Mouse (Mus musculus) forebrain, embryonic 12.5 days (tissue): ENCODE data around the gene Ubxn11. TPM values are rescaled to one million over a fixed set of nuclear protein-coding genes. Genes with fewer than 3 reads are reported as not detected.
A peak's percentile ranks its signal among the peaks of the same experiment; 100 is the strongest.

Experiments used
- ATAC-seq: fragments of 200-750 bp; cut with Nextera tagmentation; 2 replicates; pipeline ENCODE4 v1.8.0; 2017; ENCODE audit warnings: moderate TSS enrichment; ENCODE audit not compliant: low FRiP score
- H3K27ac ChIP-seq: fragments of 300-500 bp; sonication (generic); 2 replicates; pipeline ENCODE4 v1.5.1; 2016; ENCODE audit warnings: mild to moderate bottlenecking
- H3K27me3 ChIP-seq: fragments of 300-500 bp; sonication (generic); 2 replicates; pipeline ENCODE4 v1.6.1; 2016; ENCODE audit warnings: mild to moderate bottlenecking
- H3K36me3 ChIP-seq: fragments of 300-500 bp; sonication (generic); replicated peaks from 2 replicates; pipeline ENCODE4 v1.6.1; 2016; ENCODE audit warnings: mild to moderate bottlenecking
- H3K4me1 ChIP-seq: fragments of 300-500 bp; sonication (generic); 2 replicates; pipeline ENCODE4 v1.6.1; 2016
- H3K4me2 ChIP-seq: fragments of 300-500 bp; sonication (generic); 2 replicates; pipeline ENCODE4 v1.6.1; 2016; ENCODE audit warnings: mild to moderate bottlenecking, moderate library complexity
- H3K4me3 ChIP-seq: fragments of 300-500 bp; sonication (generic); replicated peaks from 2 replicates; pipeline ENCODE4 v1.5.1; 2016; ENCODE audit warnings: mild to moderate bottlenecking
- H3K9ac ChIP-seq: fragments of 300-500 bp; sonication (generic); 2 replicates; pipeline ENCODE4 v1.6.1; 2016; ENCODE audit warnings: mild to moderate bottlenecking
- H3K9me3 ChIP-seq: fragments of 300-500 bp; sonication (generic); 2 replicates; pipeline ENCODE4 v1.6.1; 2016
- WGBS: fragments of 180-500 bp; shearing (Covaris S2); methylation state at CpG from one replicate; pipeline ENCODE4 v1.1.7; 2016; 5-methylcytosine and 5-hydroxymethylcytosine counted together
- polyA plus RNA-seq: library from polyadenylated mRNA; unstranded; fragments of >200 nt; fragmentation: Nextera tagmentation; extraction: Ambion mirVana; gene quantifications from 2 replicates; pipeline ENCODE4 v1.2.1, GENCODE M21; 2016

The Ubxn11 gene
- polyA plus RNA-seq, 1 experiment from 2014 or later = 7.9 TPM

DNA sequence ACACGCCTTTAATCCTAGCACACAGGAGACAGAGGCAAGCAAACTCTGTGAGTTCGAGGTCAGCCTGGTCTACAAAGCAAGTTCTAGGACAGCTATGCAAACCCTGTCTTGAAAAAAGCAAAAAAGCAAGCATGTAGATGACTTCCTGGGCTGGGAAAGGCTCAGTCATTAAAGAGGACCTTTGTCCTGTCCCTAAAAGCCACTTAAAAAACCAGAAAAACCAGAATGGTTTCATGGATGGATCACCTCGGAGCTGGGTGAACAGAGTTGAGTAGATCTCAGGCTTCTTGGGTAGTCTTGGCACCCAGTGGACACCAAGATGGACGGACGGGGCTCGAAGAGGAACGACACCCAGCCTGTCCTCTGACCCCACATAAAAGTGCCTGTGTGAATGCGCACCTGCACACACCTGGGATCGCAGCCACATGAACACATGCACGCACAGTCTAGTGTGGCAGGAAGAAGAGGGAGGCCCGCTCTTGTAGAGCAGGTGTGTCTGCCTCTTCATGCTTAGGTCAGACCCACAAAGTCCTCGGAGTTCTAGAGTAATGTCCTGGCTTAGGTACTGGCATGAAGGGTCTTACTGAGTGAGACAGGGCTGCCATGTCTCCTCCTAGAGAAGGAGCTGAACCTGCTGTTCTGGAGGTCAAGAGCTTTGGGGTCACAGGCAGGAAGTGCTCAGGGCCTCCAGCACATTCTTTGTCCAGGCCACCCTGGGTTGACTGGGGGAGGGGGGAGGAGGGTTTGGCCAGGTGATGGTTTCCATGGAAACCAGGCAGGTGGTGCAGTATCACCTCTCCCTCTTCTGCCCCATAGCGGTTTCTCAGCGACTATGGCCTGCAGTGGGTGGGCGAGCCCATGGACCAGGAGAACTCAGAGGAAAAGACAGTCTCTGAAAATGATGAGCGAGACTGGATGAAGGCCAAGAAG lies 13.1 kb downstream of the Ubxn11 start:
- Histone ChIP-seq H3K9me3 (no peaks in the 10 kb centered on the region), H3K4me2 (no peak overlapping the region), H3K9ac (no peak overlapping the region), H3K4me1 (peaks cover 13% of the 10 kb centered on the region), H3K27me3 (no peaks in the 10 kb centered on the region), H3K4me3 (no peak overlapping the region), H3K36me3 (no peaks in the 10 kb centered on the region), H3K27ac (no peak overlapping the region)
- ATAC-seq = no peak
- 89% methylated on average over 16 of the region's 16 CpGs for WGBS

GRCm38 (mm10) chr4:134116501-134116900 lies 14.1 kb downstream of the Ubxn11 start:
- 90% methylated on average over 2 of the region's 2 CpGs for WGBS
- Histone ChIP-seq H3K4me3 (no peak overlapping the region), H3K27me3 (0 out of 2 replicates have a peak, but pooled peaks cover under 1% of the 10 kb centered on the region), H3K27ac (no peak overlapping the region), H3K9me3 (no peaks in the 10 kb centered on the region), H3K4me1 (peaks cover 13% of the 10 kb centered on the region), H3K9ac (no peak overlapping the region), H3K4me2 (no peak overlapping the region), H3K36me3 (no peaks in the 10 kb centered on the region)
- ATAC-seq = no peak

- no peak overlapping the region for H3K9ac ChIP-seq
- no peaks in the 10 kb centered on the region for H3K36me3 ChIP-seq
- H3K4me1 ChIP-seq = peaks cover 13% of the 10 kb centered on the region
- H3K27me3 ChIP-seq = 0 out of 2 replicates have a peak, but pooled peaks cover 3% of the 10 kb centered on the region
- no peak overlapping the region for H3K4me2 ChIP-seq
- 92% methylated on average over 8 of the region's 8 CpGs for WGBS
- H3K4me3 ChIP-seq = no peak overlapping the region
- no peaks in the 10 kb centered on the region for H3K9me3 ChIP-seq
- ATAC-seq = no peak
- H3K27ac ChIP-seq = no peak overlapping the region
These were observed 14.6 kb downstream of the Ubxn11 start for GRCm38 (mm10) chr4:134117012-134117411.

DNA sequence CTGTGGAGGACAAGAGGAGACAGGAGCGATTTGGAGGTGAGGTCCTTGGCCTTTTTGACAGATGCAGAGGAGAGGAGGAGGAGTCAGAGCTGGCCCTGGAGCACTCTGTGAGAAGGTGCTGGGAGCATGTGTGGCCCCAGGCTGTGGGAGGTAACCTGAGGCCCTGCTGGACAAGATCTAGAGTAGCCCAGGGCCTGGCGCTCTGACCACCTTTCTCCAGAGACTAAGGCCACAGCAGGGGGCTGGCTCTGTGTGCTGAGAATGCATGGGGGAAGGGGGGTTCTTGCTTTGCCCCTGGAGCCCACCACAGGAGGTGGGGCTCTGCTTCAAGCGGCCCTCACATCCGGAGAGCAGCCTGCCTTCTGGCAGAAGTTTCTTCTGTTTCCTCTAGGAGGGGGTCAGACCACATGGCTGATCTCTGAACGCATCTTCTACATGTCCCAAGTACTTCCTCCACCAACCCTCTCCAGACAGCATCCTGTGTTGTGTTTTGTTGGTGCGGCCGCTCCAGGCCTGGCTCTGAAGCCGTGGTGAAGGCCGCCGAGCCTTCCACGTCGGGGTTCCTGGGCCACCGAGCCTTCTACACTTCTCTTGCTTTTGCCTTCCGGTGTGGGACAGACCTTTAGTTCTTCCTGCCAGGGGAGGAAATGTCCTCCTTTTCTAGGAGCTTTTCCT lies 15.9 kb downstream of the Ubxn11 start:
- H3K36me3 ChIP-seq = no peaks in the 10 kb centered on the region
- H3K4me2 ChIP-seq = no peak overlapping the region
- peaks cover 7% of the 10 kb centered on the region for H3K4me1 ChIP-seq
- no peak for ATAC-seq
- H3K4me3 ChIP-seq = no peak overlapping the region
- WGBS = 75% methylated on average over 14 of the region's 14 CpGs
- 0 out of 2 replicates have a peak, but pooled peaks cover 3% of the 10 kb centered on the region for H3K27me3 ChIP-seq
- H3K27ac ChIP-seq = no peak overlapping the region
- H3K9ac ChIP-seq = no peak overlapping the region
- no peaks in the 10 kb centered on the region for H3K9me3 ChIP-seq

- Histone ChIP-seq H3K4me2 (no peak overlapping the region), H3K4me3 (no peak overlapping the region), H3K36me3 (no peaks in the 10 kb centered on the region), H3K4me1 (peaks cover 4% of the 10 kb centered on the region), H3K27me3 (0 out of 2 replicates have a peak, but pooled peaks cover 3% of the 10 kb centered on the region), H3K27ac (no peak overlapping the region), H3K9me3 (no peaks in the 10 kb centered on the region), H3K9ac (no peak overlapping the region)
- ATAC-seq = no peak
- 74% methylated on average over 5 of the region's 5 CpGs for WGBS
These were observed 16.7 kb downstream of the Ubxn11 start for GRCm38 (mm10) chr4:134119042-134119441.

DNA sequence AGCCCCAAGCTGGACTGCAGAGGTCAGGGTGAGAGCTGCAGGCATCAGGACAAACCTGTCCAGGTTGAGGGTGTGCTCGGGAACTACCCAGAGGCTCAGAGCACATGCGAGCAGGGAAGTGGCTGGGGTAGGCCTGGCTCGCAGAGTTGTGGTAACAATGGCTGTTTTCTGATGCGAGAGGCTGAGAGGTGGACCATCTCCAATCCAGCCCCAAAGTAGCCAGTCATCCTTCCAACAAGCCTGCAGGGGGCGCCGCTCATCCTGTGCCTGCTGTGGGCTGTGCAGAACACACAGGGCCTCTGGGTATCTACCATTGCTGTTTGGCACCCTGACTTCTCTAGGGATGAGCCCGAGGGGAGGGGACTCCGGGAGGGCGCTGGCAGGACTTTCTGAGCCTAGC lies 17.3 kb downstream of the Ubxn11 start:
- 0 out of 2 replicates have a peak, but pooled peaks cover 3% of the 10 kb centered on the region for H3K27me3 ChIP-seq
- 63% methylated on average over 9 of the region's 9 CpGs for WGBS

DNA sequence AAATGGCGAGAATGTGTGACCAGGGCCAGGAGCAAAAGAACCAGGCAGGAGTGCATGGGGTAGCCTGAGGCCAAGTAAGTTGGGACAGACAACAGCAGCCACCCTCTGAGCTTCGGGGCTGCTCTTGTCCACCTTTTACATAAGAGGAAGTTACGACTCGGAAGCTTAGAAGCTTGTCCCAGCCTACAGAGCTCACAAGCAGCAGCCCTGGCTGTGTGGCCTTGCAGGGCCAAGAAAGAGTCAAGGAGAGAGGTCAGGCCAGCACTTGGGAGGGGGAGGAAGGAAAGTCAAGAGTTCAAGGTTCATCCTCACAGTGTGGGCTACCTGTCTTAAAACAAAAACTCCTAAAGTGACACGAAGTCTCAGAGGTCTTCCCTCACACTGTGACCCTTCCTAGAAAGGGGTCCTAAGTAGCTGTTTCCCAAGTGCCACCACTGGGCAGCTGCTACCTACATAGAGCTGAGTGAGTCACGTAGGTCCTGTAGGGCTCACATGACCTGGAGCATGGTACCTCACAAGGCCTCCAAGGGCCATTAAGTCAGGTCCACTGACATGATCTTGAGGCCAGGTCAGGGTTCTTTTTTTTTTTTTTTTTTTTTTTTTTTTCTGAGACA lies 17.9 kb downstream of the Ubxn11 start:
- no peak overlapping the region for H3K4me2 ChIP-seq
- H3K4me1 ChIP-seq = peaks cover 7% of the 10 kb centered on the region
- no peak for ATAC-seq
- no peak overlapping the region for H3K9ac ChIP-seq
- no peak overlapping the region for H3K27ac ChIP-seq
- 84% methylated on average over 6 of the region's 6 CpGs for WGBS
- H3K9me3 ChIP-seq = no peaks in the 10 kb centered on the region
- H3K36me3 ChIP-seq = no peaks in the 10 kb centered on the region
- 0 out of 2 replicates have a peak, but pooled peaks cover 3% of the 10 kb centered on the region for H3K27me3 ChIP-seq
- H3K4me3 ChIP-seq = no peak overlapping the region

More for the DNA sequence above, 17.3 kb downstream of the Ubxn11 start:
- Histone ChIP-seq H3K4me2 (no peak overlapping the region), H3K27ac (no peak overlapping the region), H3K36me3 (no peaks in the 10 kb centered on the region), H3K4me1 (peaks cover 7% of the 10 kb centered on the region), H3K9me3 (no peaks in the 10 kb centered on the region), H3K9ac (no peak overlapping the region), H3K4me3 (no peak overlapping the region)
- no peak for ATAC-seq

DNA sequence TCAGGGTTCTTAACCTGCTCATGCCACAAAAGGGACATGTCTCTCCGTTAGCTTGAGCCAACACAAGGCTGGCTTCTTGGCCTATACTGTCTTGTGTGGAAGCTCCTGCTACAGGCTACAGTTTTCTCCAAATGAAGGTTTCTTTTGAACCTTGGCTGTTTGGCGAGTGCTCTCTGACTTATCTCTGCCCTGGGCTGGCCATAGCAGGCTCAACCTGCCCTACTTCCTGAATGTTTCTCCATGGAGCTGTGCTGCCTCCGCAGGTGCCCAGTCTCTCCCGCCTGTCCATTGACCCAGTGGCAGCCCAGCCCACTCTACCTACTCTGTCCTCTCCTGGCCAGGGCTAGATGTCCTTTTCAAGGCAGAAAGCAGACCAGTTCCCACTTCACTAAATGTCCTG lies 18.5 kb downstream of the Ubxn11 start:
- no peak overlapping the region for H3K27ac ChIP-seq
- no peak for ATAC-seq
- 82% methylated on average over 4 of the region's 4 CpGs for WGBS

GRCm38 (mm10) chr4:134121571-134121970 lies 19.2 kb downstream of the Ubxn11 start:
- 43% methylated on average over 4 of the region's 4 CpGs for WGBS
- Histone ChIP-seq H3K4me2 (no peak overlapping the region), H3K9me3 (no peaks in the 10 kb centered on the region), H3K4me1 (peaks cover 11% of the 10 kb centered on the region), H3K27ac (no peak overlapping the region), H3K4me3 (no peak overlapping the region), H3K36me3 (no peaks in the 10 kb centered on the region), H3K27me3 (0 out of 2 replicates have a peak, but pooled peaks cover 3% of the 10 kb centered on the region), H3K9ac (0 out of 2 replicates have a peak overlapping the region, but pooled peaks have one; percentile 2)
- ATAC-seq = no peak

More for the DNA sequence above, 18.5 kb downstream of the Ubxn11 start:
- Histone ChIP-seq H3K4me1 (peaks cover 7% of the 10 kb centered on the region), H3K9me3 (no peaks in the 10 kb centered on the region), H3K36me3 (no peaks in the 10 kb centered on the region), H3K4me2 (no peak overlapping the region), H3K27me3 (0 out of 2 replicates have a peak, but pooled peaks cover 3% of the 10 kb centered on the region), H3K4me3 (no peak overlapping the region), H3K9ac (0 out of 2 replicates have a peak overlapping the region, but pooled peaks have one; percentile 2)

DNA sequence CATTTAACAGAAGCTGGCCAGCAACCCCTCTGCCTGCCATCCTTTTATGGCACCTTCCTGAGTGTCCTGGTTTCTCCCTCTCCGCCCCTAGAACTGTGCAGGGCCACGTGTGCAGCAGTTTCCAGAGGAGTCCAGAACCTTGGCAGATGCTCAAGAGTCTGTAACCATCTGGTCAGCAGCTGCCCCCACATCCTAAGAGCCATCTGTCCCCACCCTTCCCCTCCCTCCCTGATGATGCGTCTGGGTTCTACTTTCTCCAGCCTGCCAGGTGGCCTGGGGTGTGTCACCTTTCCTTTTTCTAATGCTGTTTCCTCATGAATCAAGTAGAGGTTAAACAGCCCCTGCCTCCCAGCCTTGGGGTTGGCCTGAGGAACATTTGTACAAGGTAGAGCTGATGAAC lies 19.9 kb downstream of the Ubxn11 start:
- H3K9ac ChIP-seq = no peak overlapping the region
- H3K4me3 ChIP-seq = no peak overlapping the region
- H3K36me3 ChIP-seq = no peaks in the 10 kb centered on the region
- H3K4me2 ChIP-seq = no peak overlapping the region
- peaks cover 14% of the 10 kb centered on the region for H3K4me1 ChIP-seq
- WGBS = 75% methylated on average over 3 of the region's 3 CpGs
- H3K27me3 ChIP-seq = 0 out of 2 replicates have a peak, but pooled peaks cover 3% of the 10 kb centered on the region
- no peaks in the 10 kb centered on the region for H3K9me3 ChIP-seq
- H3K27ac ChIP-seq = no peak overlapping the region
- no peak for ATAC-seq

GRCm38 (mm10) chr4:134123147-134123546 lies 20.8 kb downstream of the Ubxn11 start:
- no peaks in the 10 kb centered on the region for H3K9me3 ChIP-seq
- H3K36me3 ChIP-seq = no peaks in the 10 kb centered on the region
- 0 out of 2 replicates have a peak, but pooled peaks cover 3% of the 10 kb centered on the region for H3K27me3 ChIP-seq
- no peak overlapping the region for H3K4me3 ChIP-seq
- no peak for ATAC-seq
- WGBS = 92% methylated on average over 6 of the region's 6 CpGs
- no peak overlapping the region for H3K27ac ChIP-seq
- peaks cover 23% of the 10 kb centered on the region for H3K4me1 ChIP-seq
- H3K9ac ChIP-seq = no peak overlapping the region
- no peak overlapping the region for H3K4me2 ChIP-seq
